Comparison of ENCODE assay signal across 19 mouse cellular contexts in genomic region chr13:60470426-60471398, GRCm38 (mm10).
DNase-seq lines count a peak whose midpoint lies in the region; TF ChIP-seq lines count a peak whose summit lies in the region.
"Had no signal": no experiment of that assay in that cellular context is flagged by ENCODE, and none has a peak within 500 bp of the region (broad histone marks: within the 10 kb centered on the region; RNA-seq: fewer than 3 reads in every experiment).

No protein-coding gene starts in this region.

- H3K27ac ChIP-seq in gastrocnemius, adult 2 months = no peak overlapping the region
- H3K27ac ChIP-seq in left cerebral cortex, adult 2 months = peak overlapping the region; percentile 34; the same call in 1 of the 2 replicates
- H3K27ac ChIP-seq: embryonic facial prominence, embryonic 15.5 days; hindbrain, embryonic 13.5 days; kidney, postnatal 0 days; macrophage; midbrain, embryonic 12.5 days had no signal

- peak; percentile 8 for DNase-seq in gastrocnemius, adult 2 months
- DNase-seq in gastrocnemius, adult 8-10 months (ENCODE audit: low spot score in 2 of 2) = no peak
- no peak for DNase-seq in left cerebral cortex, adult 2 months (ENCODE audit: extremely low spot score in 1 of 2, low spot score in 2 of 2)
- no peak for DNase-seq in left cerebral cortex, postnatal 4 days
- DNase-seq in right cerebral cortex, adult 18-20 months = peak; percentile 55
- DNase-seq in right cerebral cortex, postnatal 4 days = no peak
- peak; percentile 50 for DNase-seq in telencephalon, adult 2 months (ENCODE audit: low read depth, low spot score)
- DNase-seq: adrenal gland, postnatal 25 days; cerebellum, adult 18-20 months; cerebellum, postnatal 36 days; heart, postnatal 10 days; kidney, adult 11 months; liver; thymus, adult 18-20 months had no signal

- TF ChIP-seq CTCF in gastrocnemius, adult 2 months (IDR thresholded peaks at IDR 0.05) = no peak
- no peak; the same call in 1 of the 2 replicates for TF ChIP-seq CTCF in left cerebral cortex, adult 2 months (IDR thresholded peaks at IDR 0.05)

- intact Hi-C loops in gastrocnemius, adult 2 months (cut with DNase I) = no loop called here
- intact Hi-C loops in left cerebral cortex, adult 2 months (cut with DNase I) = no loop called here
- intact Hi-C loops in left cerebral cortex, postnatal 4 days (cut with DNase I) = no loop called here

- no peak overlapping the region for H3K4me3 ChIP-seq in gastrocnemius, adult 2 months
- H3K4me3 ChIP-seq in left cerebral cortex, adult 2 months = no peak overlapping the region
- H3K4me3 ChIP-seq: embryonic facial prominence, embryonic 15.5 days; hindbrain, embryonic 13.5 days; midbrain, embryonic 12.5 days had no signal

Comparison
In these comparisons a context has a peak if more than half of its experiments do, and no peak if none do; other contexts are left out.
1. DNase-seq: peak in gastrocnemius, adult 2 months (single experiment), right cerebral cortex, adult 18-20 months (single experiment) and telencephalon, adult 2 months (single experiment); none in gastrocnemius, adult 8-10 months (0 of 2), left cerebral cortex, adult 2 months (0 of 2), left cerebral cortex, postnatal 4 days (single experiment) and right cerebral cortex, postnatal 4 days (single experiment).